Mouse (Mus musculus) ES-Bruce4 (cell line): ENCODE measurements around the gene Borcs6. TPM values are rescaled to one million over a fixed set of nuclear protein-coding genes. Genes with fewer than 3 reads are reported as not detected.

Experiments
- H3K27ac ChIP-seq: 2 replicates; pipeline ENCODE4 v1.5.1; 2012; ENCODE audit warnings: low read length, inconsistent platforms; ENCODE audit not compliant: insufficient read depth
- H3K27me3 ChIP-seq: 2 replicates; pipeline ENCODE4 v1.6.1; 2012; ENCODE audit warnings: mild to moderate bottlenecking, low read length, inconsistent platforms; ENCODE audit not compliant: control insufficient read depth, poor library complexity, insufficient read depth, severe bottlenecking
- H3K36me3 ChIP-seq: 2 replicates; pipeline ENCODE4 v1.6.1; 2012; ENCODE audit warnings: inconsistent platforms, mild to moderate bottlenecking, low read length, moderate library complexity; ENCODE audit not compliant: control insufficient read depth, poor library complexity, insufficient read depth, severe bottlenecking
- H3K4me1 ChIP-seq: one replicate; pipeline ENCODE4 v1.8.1; 2011; ENCODE audit warnings: low read length; ENCODE audit not compliant: control insufficient read depth, insufficient read depth
- H3K4me3 ChIP-seq: 2 replicates; pipeline ENCODE4 v1.5.1; 2011; ENCODE audit warnings: low read depth, mild to moderate bottlenecking, low read length
- H3K9ac ChIP-seq: 2 replicates; pipeline ENCODE4 v1.6.1; 2012; ENCODE audit warnings: low read depth, mild to moderate bottlenecking, inconsistent platforms; ENCODE audit not compliant: poor library complexity, severe bottlenecking
- H3K9me3 ChIP-seq: replicated peaks from 2 replicates; pipeline ENCODE4 v1.6.1; 2012; ENCODE audit warnings: mild to moderate bottlenecking, low read length, inconsistent platforms; ENCODE audit not compliant: control insufficient read depth, poor library complexity, insufficient read depth, severe bottlenecking
- CTCF ChIP-seq: IDR thresholded peaks from one replicate; pipeline ENCODE4 v1.8.1; 2011; ENCODE audit warnings: low read depth, low read length
- EP300 ChIP-seq: IDR thresholded peaks from 2 replicates; pipeline ENCODE4 v1.6.1; 2011; ENCODE audit warnings: low read depth, low read length; ENCODE audit not compliant: insufficient read depth
- POLR2A ChIP-seq: IDR thresholded peaks from one replicate; pipeline ENCODE4 v1.8.1; 2011; ENCODE audit warnings: low read length; ENCODE audit not compliant: insufficient read depth
- polyA plus RNA-seq: library from polyadenylated mRNA; stranded (reverse); fragments of >200 nt; gene quantifications from 2 replicates; pipeline ENCODE4 v1.2.4, GENCODE M21; 2011; ENCODE audit warnings: low read depth; ENCODE audit not compliant: missing spikeins, insufficient read depth, insufficient read length

Gene Borcs6
- polyA plus RNA-seq, 1 experiment: 4.0 TPM

DNA sequence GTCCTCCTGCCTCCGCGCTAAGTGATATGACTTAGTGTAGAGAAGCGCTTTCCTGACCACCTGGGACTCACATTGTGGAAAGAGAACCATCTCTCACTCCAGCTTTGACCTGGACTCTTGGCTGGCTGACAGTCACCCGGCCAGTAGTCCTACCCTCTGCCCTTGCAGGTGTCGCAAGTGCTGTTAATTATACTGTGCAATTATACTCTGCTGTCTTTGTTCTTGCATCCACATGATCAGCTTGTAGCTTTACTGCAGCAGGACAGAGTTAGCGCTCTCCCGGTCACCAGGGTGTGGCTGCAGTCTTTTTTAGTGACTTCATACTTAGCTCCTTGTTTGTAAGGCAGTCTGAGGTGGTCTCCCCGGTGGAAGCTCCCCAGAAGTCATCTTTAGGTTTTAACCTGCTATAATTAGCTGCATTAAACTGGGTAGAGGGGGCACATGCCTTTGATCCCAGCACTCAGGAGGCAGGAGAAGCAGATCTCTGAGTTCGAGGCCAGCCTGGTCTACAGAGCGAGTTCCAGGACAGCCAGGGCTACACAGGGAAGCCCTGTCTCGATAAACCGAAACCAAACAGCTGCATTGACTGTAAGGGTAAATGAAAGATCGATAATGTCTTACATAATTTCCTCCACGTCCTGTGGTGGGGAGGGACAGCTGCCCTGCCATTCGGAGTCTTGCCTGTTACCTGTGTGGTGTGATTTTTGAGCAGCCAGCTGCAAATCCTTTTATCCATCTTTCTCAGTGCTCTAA, 20.8 kb downstream of the Borcs6 start:
- H3K9ac ChIP-seq: no peak overlapping the region

DNA sequence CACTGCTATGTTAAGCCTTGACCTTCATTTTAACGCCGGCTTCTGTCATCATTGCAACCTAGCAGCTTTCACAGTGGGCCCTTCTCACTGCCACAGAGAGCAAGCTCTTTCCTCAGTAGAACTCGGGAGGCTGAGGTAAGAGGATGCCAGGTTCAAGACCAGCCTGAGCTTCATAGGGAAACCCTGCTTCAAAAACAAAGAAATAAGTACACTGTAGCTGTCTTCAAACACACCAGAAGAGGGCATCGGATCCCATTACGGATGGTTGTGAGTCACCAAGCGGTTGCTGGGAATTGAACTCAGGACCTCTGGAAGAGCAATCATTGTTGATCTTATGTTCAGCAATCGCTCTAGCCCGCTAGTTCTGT, 21.3 kb downstream of the Borcs6 start:
- Histone ChIP-seq H3K9me3 (0 out of 2 replicates have a peak, but pooled peaks cover 2% of the 10 kb centered on the region), H3K9ac (no peak overlapping the region), H3K4me1 (no peaks in the 10 kb centered on the region), H3K36me3 (no peaks in the 10 kb centered on the region), H3K27ac (no peak overlapping the region), H3K27me3 (no peaks in the 10 kb centered on the region), H3K4me3 (no peak overlapping the region)
- no peak for TF ChIP-seq CTCF
- no peak for TF ChIP-seq EP300
- TF ChIP-seq POLR2A: no peak

More for the DNA sequence above, 20.8 kb downstream of the Borcs6 start:
- Histone ChIP-seq H3K4me1 (no peaks in the 10 kb centered on the region), H3K27ac (no peak overlapping the region), H3K36me3 (no peaks in the 10 kb centered on the region), H3K27me3 (no peaks in the 10 kb centered on the region), H3K9me3 (0 out of 2 replicates have a peak, but pooled peaks cover 2% of the 10 kb centered on the region), H3K4me3 (no peak overlapping the region)
- no peak for TF ChIP-seq POLR2A
- TF ChIP-seq EP300: no peak
- no peak for TF ChIP-seq CTCF

GRCm38 (mm10) chr11:69081613-69082012, 22.1 kb downstream of the Borcs6 start:
- Histone ChIP-seq H3K9me3 (0 out of 2 replicates have a peak, but pooled peaks cover 2% of the 10 kb centered on the region), H3K9ac (no peak overlapping the region), H3K36me3 (no peaks in the 10 kb centered on the region), H3K27ac (no peak overlapping the region), H3K4me3 (no peak overlapping the region), H3K4me1 (peaks cover under 1% of the 10 kb centered on the region), H3K27me3 (no peaks in the 10 kb centered on the region)
- no peak for TF ChIP-seq POLR2A
- no peak for TF ChIP-seq EP300
- no peak for TF ChIP-seq CTCF

- Histone ChIP-seq H3K4me1 (peaks cover 2% of the 10 kb centered on the region), H3K27ac (no peak overlapping the region), H3K36me3 (peaks cover 8% of the 10 kb centered on the region), H3K9me3 (0 out of 2 replicates have a peak, but pooled peaks cover 2% of the 10 kb centered on the region), H3K4me3 (no peak overlapping the region), H3K9ac (no peak overlapping the region), H3K27me3 (no peaks in the 10 kb centered on the region)
- TF ChIP-seq EP300 (no peak), POLR2A (no peak), CTCF (no peak)
Observed at GRCm38 (mm10) chr11:69085608-69086007, 26.1 kb downstream of the Borcs6 start.

GRCm38 (mm10) chr11:69086390-69086789, 26.9 kb downstream of the Borcs6 start:
- TF ChIP-seq CTCF (no peak), POLR2A (no peak), EP300 (no peak)
- Histone ChIP-seq H3K27me3 (no peaks in the 10 kb centered on the region), H3K4me3 (no peak overlapping the region), H3K9ac (no peak overlapping the region), H3K36me3 (peaks cover 8% of the 10 kb centered on the region), H3K4me1 (peaks cover 2% of the 10 kb centered on the region), H3K27ac (no peak overlapping the region), H3K9me3 (0 out of 2 replicates have a peak, but pooled peaks cover 2% of the 10 kb centered on the region)

GRCm38 (mm10) chr11:69087082-69087481, 27.6 kb downstream of the Borcs6 start:
- Histone ChIP-seq H3K4me3 (no peak overlapping the region), H3K36me3 (peaks cover 8% of the 10 kb centered on the region), H3K9me3 (0 out of 2 replicates have a peak, but pooled peaks cover 2% of the 10 kb centered on the region), H3K27me3 (no peaks in the 10 kb centered on the region), H3K4me1 (peaks cover 2% of the 10 kb centered on the region), H3K9ac (no peak overlapping the region; the same call in 1 of the 2 replicates), H3K27ac (no peak overlapping the region)
- TF ChIP-seq CTCF (no peak), POLR2A (no peak)
